Mouse (Mus musculus) ES-CJ7 (cell line): ENCODE results near the gene Rpl10a.
"Not testable (repeated sequence)": the region's sequence is repeated elsewhere in the genome, so short reads cannot be mapped to it uniquely, and the experiment has no call there.

ENCODE experiments used
- DNase-seq: peaks from one replicate; pipeline ENCODE4 v3.0.0; 2011; ENCODE audit warnings: low read depth, low spot score

Rpl10a gene

GRCm38 (mm10) chr17:28330590-28330989 lies 2.3 kb downstream of the Rpl10a start:
- DNase-seq, result not testable (repeated sequence)

GRCm38 (mm10) chr17:28331241-28332112 lies 3.2 kb downstream of the Rpl10a start:
- DNase-seq, result peak; percentile 65

GRCm38 (mm10) chr17:28332113-28332914 lies 4.0 kb downstream of the Rpl10a start:
- DNase-seq, result peak; percentile 54

GRCm38 (mm10) chr17:28332915-28333546 lies 4.8 kb downstream of the Rpl10a start:
- no peak for DNase-seq

GRCm38 (mm10) chr17:28335267-28335666 lies 7.0 kb downstream of the Rpl10a start:
- DNase-seq, result no peak

- no peak for DNase-seq
Observed at GRCm38 (mm10) chr17:28337547-28337946, 9.3 kb downstream of the Rpl10a start.

GRCm38 (mm10) chr17:28340578-28340977 lies 12.3 kb downstream of the Rpl10a start:
- no peak for DNase-seq

GRCm38 (mm10) chr17:28341091-28341490 lies 12.8 kb downstream of the Rpl10a start:
- DNase-seq, result no peak

- DNase-seq, result peak; percentile 85
Observed at GRCm38 (mm10) chr17:28344050-28344607, 15.9 kb downstream of the Rpl10a start.

GRCm38 (mm10) chr17:28344670-28345069 lies 16.4 kb downstream of the Rpl10a start:
- no peak for DNase-seq

- DNase-seq, result no peak
Observed at GRCm38 (mm10) chr17:28345271-28345721, 17.0 kb downstream of the Rpl10a start.

GRCm38 (mm10) chr17:28345882-28346281 lies 17.6 kb downstream of the Rpl10a start:
- peak; percentile 73 for DNase-seq

- DNase-seq, result no peak
Observed at GRCm38 (mm10) chr17:28347327-28347726, 19.1 kb downstream of the Rpl10a start.

- no peak for DNase-seq
Observed at GRCm38 (mm10) chr17:28348211-28348610, 19.9 kb downstream of the Rpl10a start.

- DNase-seq, result no peak
Observed at GRCm38 (mm10) chr17:28349264-28349880, 21.1 kb downstream of the Rpl10a start.

GRCm38 (mm10) chr17:28349901-28350465 lies 21.7 kb downstream of the Rpl10a start:
- no peak for DNase-seq

- DNase-seq, result peak; percentile 72
Observed at GRCm38 (mm10) chr17:28350466-28351352, 22.4 kb downstream of the Rpl10a start, which contains the start of gene Tead3. Gene Tead3 (minus strand): TSS chr17:28350817.

GRCm38 (mm10) chr17:28351353-28351890 lies 23.2 kb downstream of the Rpl10a start:
- DNase-seq, result no peak

GRCm38 (mm10) chr17:28352018-28352417 lies 23.7 kb downstream of the Rpl10a start:
- DNase-seq, result no peak
